Mouse (Mus musculus): Measurements from ENCODE around the gene Use1.

- TF ChIP-seq POLR2A (IDR thresholded peaks at IDR 0.05; ENCODE audit: control insufficient read depth, extremely low read depth, insufficient read depth, low read length, poor library complexity) (no peak), CTCF (IDR thresholded peaks at IDR 0.05; ENCODE audit: borderline replicate concordance, control insufficient read depth, extremely low read depth, insufficient read depth, low read length, poor library complexity) (no peak)
These were observed 45.1 kb downstream of the Use1 start for GRCm38 (mm10) chr8:71411535-71412273.

Measured in thymus, adult 2 months (tissue).